15 mouse cellular contexts compared by ENCODE assay signal in genomic region chr11:109217827-109218536, GRCm38 (mm10).
DNase-seq lines count a peak whose midpoint lies in the region; ATAC-seq lines count a peak whose summit lies in the region.
"Had no signal": no experiment of that assay in that cellular context is flagged by ENCODE, and none has a peak within 500 bp of the region (broad histone marks: within the 10 kb centered on the region; RNA-seq: fewer than 3 reads in every experiment).

No protein-coding gene starts in this region.

- no peak overlapping the region for H3K4me2 ChIP-seq in hindbrain, embryonic 11.5 days (replicated peaks; ENCODE audit: low read depth, low read length)
- H3K4me2 ChIP-seq in midbrain, embryonic 16.5 days (ENCODE audit: low read length), result peak overlapping the region; percentile 21
- H3K4me2 ChIP-seq: heart, embryonic 15.5 days; limb, embryonic 12.5 days had no signal

- H3K9me3 ChIP-seq in hindbrain, embryonic 11.5 days (ENCODE audit: control insufficient read depth, low read length), result no peaks in the 10 kb centered on the region
- no peaks in the 10 kb centered on the region for H3K9me3 ChIP-seq in midbrain, embryonic 16.5 days (replicated peaks; ENCODE audit: control insufficient read depth, low read length, poor library complexity, severe bottlenecking)
- H3K9me3 ChIP-seq: heart, embryonic 15.5 days; limb, embryonic 12.5 days had no signal

- no peak overlapping the region for H3K4me3 ChIP-seq in hindbrain, embryonic 11.5 days (ENCODE audit: low read depth, low read length)
- no peak overlapping the region for H3K4me3 ChIP-seq in midbrain, embryonic 16.5 days (ENCODE audit: low read depth, low read length)
- H3K4me3 ChIP-seq: heart, embryonic 15.5 days; layer of hippocampus, adult 2 months; limb, embryonic 12.5 days; megakaryocyte, embryonic 14.5 days had no signal

- H3K27me3 ChIP-seq in hindbrain, embryonic 11.5 days (ENCODE audit: control insufficient read depth, insufficient read depth, low read length), result no peaks in the 10 kb centered on the region
- H3K27me3 ChIP-seq in midbrain, embryonic 16.5 days (ENCODE audit: control insufficient read depth, insufficient read depth, low read depth, low read length), result no peaks in the 10 kb centered on the region; the same call in none of the 2 replicates
- H3K27me3 ChIP-seq: limb, embryonic 12.5 days had no signal

- peak overlapping the region; percentile 2; the same call in 1 of the 2 replicates for H3K27ac ChIP-seq in hindbrain, embryonic 11.5 days (ENCODE audit: low read depth, low read length)
- H3K27ac ChIP-seq in midbrain, embryonic 16.5 days (ENCODE audit: low read length), result peak overlapping the region; percentile 84
- H3K27ac ChIP-seq: heart, embryonic 15.5 days; layer of hippocampus, adult 2 months; limb, embryonic 12.5 days had no signal

- WGBS in hindbrain, embryonic 11.5 days, result 45% methylated on average over 12 of the region's 12 CpGs
- WGBS in midbrain, embryonic 16.5 days, result 20% methylated on average over 12 of the region's 12 CpGs

- peaks cover 7% of the 10 kb centered on the region; the same call in 1 of the 2 replicates for H3K4me1 ChIP-seq in hindbrain, embryonic 11.5 days (replicated peaks; ENCODE audit: control insufficient read depth, insufficient read depth, low read length)
- peaks cover 13% of the 10 kb centered on the region for H3K4me1 ChIP-seq in midbrain, embryonic 16.5 days (ENCODE audit: control insufficient read depth, insufficient read depth, low read length)
- H3K4me1 ChIP-seq: heart, embryonic 15.5 days; megakaryocyte, embryonic 14.5 days had no signal

- peak; percentile 10 for DNase-seq in adrenal gland, postnatal 10 days
- DNase-seq in adrenal gland, adult 8-10 months, result no peak
- peak; percentile 56 for DNase-seq in embryo, embryonic 10.5 days (ENCODE audit: low spot score)
- DNase-seq in hindbrain, embryonic 11.5 days (ENCODE audit: low spot score), result peak; percentile 41
- no peak for DNase-seq in gastrocnemius, postnatal 4 days (ENCODE audit: low spot score in 2 of 2)
- no peak for DNase-seq in spleen, adult 12 weeks (ENCODE audit: low spot score)
- no peak for DNase-seq in urinary bladder, postnatal 10 days (ENCODE audit: low spot score)
- DNase-seq: cerebellum, postnatal 36 days; kidney, adult 11 months; lung, adult 2 months had no signal

- no peaks in the 10 kb centered on the region for H3K36me3 ChIP-seq in hindbrain, embryonic 11.5 days (ENCODE audit: control insufficient read depth, insufficient read depth, low read length)
- no peaks in the 10 kb centered on the region for H3K36me3 ChIP-seq in midbrain, embryonic 16.5 days (ENCODE audit: control insufficient read depth, insufficient read depth, low read length)
- H3K36me3 ChIP-seq: heart, embryonic 15.5 days; limb, embryonic 12.5 days had no signal

- peak; percentile 53; the same call in 1 of the 2 replicates for ATAC-seq in hindbrain, embryonic 11.5 days (ENCODE audit: low FRiP score)
- peak; percentile 93 for ATAC-seq in midbrain, embryonic 16.5 days

- H3K9ac ChIP-seq in hindbrain, embryonic 11.5 days (ENCODE audit: low read depth, low read length), result no peak overlapping the region
- H3K9ac ChIP-seq in midbrain, embryonic 16.5 days (ENCODE audit: low read depth, low read length), result peak overlapping the region; percentile 28
- H3K9ac ChIP-seq: heart, embryonic 15.5 days; limb, embryonic 12.5 days had no signal

Comparison
In these comparisons a context has a peak if more than half of its experiments do, and no peak if none do; other contexts are left out.
1. DNase-seq: peak in adrenal gland, postnatal 10 days (single experiment), embryo, embryonic 10.5 days (single experiment) and hindbrain, embryonic 11.5 days (single experiment); none in adrenal gland, adult 8-10 months (single experiment), gastrocnemius, postnatal 4 days (0 of 2), spleen, adult 12 weeks (single experiment) and urinary bladder, postnatal 10 days (single experiment).